Mouse (Mus musculus) testis, adult 2 months (tissue): ENCODE results near the gene Ank3. TPM values are rescaled to one million over a fixed set of nuclear protein-coding genes. Genes with fewer than 3 reads are reported as not detected.

ENCODE experiments used
- H3K27ac ChIP-seq: fragments of 200-500 bp; 2 replicates; pipeline ENCODE4 v1.5.1; 2012; ENCODE audit warnings: low read depth, low read length; ENCODE audit not compliant: control insufficient read depth, insufficient read depth
- H3K27me3 ChIP-seq: fragments of 200-500 bp; 2 replicates; pipeline ENCODE4 v1.6.1; 2012; ENCODE audit warnings: mild to moderate bottlenecking, low read length, moderate library complexity; ENCODE audit not compliant: control insufficient read depth, insufficient read depth
- H3K36me3 ChIP-seq: fragments of 200-500 bp; 2 replicates; pipeline ENCODE4 v1.6.1; 2012; ENCODE audit warnings: mild to moderate bottlenecking, low read length; ENCODE audit not compliant: control insufficient read depth, insufficient read depth
- H3K4me1 ChIP-seq: fragments of 200-500 bp; 2 replicates; pipeline ENCODE4 v1.6.1; 2012; ENCODE audit warnings: low read length; ENCODE audit not compliant: control insufficient read depth, insufficient read depth
- H3K4me3 ChIP-seq: fragments of 200-500 bp; 2 replicates; pipeline ENCODE4 v1.5.1; 2012; ENCODE audit warnings: low read depth, mild to moderate bottlenecking, low read length, moderate library complexity, mixed read lengths; ENCODE audit not compliant: control insufficient read depth
- CTCF ChIP-seq: fragments of 200-500 bp; IDR thresholded peaks from 2 replicates; pipeline ENCODE4 v1.5.1; 2012; ENCODE audit warnings: low read depth, mild to moderate bottlenecking, inconsistent platforms, low read length, moderate library complexity; ENCODE audit not compliant: control insufficient read depth, insufficient read depth, insufficient replicate concordance
- POLR2A ChIP-seq: fragments of 200-500 bp; IDR thresholded peaks from 2 replicates; pipeline ENCODE4 v1.6.1; 2012; ENCODE audit warnings: low read depth, mild to moderate bottlenecking, inconsistent platforms, low read length, moderate library complexity; ENCODE audit not compliant: control insufficient read depth
- polyA plus RNA-seq: library from polyadenylated mRNA; depleted of rRNA; stranded (reverse); fragments of >200 nt; gene quantifications from 2 replicates; pipeline ENCODE4 v1.2.3, GENCODE M21; 2012

Gene Ank3
- polyA plus RNA-seq, 1 experiment = 3.4 TPM

DNA sequence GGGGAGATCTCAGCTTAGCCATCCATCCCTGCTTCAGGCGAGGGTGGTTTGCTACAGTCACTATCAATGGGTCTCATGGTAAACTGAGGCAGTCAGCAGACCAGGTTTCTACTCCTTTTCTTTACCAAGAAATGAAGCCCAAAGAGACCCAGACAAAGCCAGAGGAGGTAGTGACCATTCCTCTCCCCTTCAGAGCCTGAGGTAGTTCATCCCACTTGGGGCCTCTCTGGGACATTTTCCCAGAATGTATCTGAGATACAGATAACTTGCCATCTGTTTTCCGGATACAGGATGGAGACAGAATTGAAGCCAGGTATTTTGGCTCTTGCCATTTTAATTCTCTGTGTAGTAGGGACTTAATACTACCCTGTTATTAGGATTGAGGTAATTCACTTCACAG lies 620.1 kb downstream of the Ank3 start:
- Histone ChIP-seq H3K36me3 (no peaks in the 10 kb centered on the region), H3K27me3 (no peaks in the 10 kb centered on the region), H3K27ac (no peak overlapping the region), H3K4me1 (no peaks in the 10 kb centered on the region), H3K4me3 (no peak overlapping the region)
- TF ChIP-seq CTCF = no peak
- no peak for TF ChIP-seq POLR2A

DNA sequence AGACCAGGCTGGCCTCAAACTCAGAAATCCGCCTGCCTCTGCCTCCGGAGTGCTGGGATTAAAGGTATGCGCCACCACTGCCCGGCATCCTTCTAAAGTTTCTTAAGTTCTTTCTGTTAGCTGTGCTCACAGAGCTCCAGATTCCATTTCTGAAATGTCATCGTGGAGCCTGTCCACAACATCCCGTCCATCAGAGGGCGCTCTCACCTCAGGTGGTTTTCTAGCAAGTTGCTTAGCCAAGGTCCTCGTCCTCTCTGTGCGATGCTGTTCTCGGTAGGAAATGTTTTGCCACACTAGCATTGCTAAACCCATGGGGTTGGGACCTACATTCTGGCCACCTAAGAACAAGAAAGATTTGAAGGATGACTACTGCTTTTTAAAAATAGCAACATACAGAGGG lies 623.1 kb downstream of the Ank3 start:
- Histone ChIP-seq H3K27me3 (no peaks in the 10 kb centered on the region), H3K27ac (no peak overlapping the region), H3K4me3 (no peak overlapping the region), H3K36me3 (no peaks in the 10 kb centered on the region), H3K4me1 (no peaks in the 10 kb centered on the region)
- TF ChIP-seq POLR2A = no peak
- TF ChIP-seq CTCF = peak; percentile 44; the same call in 1 of the 2 replicates

DNA sequence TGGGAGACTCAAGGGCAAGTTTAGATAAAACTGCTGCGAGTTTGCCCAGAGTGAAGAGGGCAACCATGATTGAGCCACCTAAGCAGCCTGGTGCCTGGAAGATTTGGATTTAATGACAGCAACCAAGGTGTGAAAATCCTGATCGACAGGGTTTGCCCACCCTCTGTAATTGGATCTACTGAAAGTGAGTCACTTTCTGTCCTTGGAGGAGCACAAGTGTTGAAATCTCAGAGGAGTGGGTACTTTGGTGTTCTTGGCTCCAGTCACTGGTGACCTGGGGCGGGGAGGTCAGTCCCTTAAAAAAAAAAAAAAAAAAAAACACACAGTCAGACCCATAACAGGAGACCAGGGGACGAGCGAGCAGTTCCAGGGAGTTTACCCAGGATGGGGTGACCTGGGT lies 624.0 kb downstream of the Ank3 start:
- Histone ChIP-seq H3K27me3 (no peaks in the 10 kb centered on the region), H3K36me3 (no peaks in the 10 kb centered on the region), H3K4me3 (no peak overlapping the region), H3K4me1 (no peaks in the 10 kb centered on the region), H3K27ac (no peak overlapping the region)
- TF ChIP-seq POLR2A (no peak), CTCF (no peak)

GRCm38 (mm10) chr10:70023861-70024260 lies 625.3 kb downstream of the Ank3 start:
- TF ChIP-seq CTCF = no peak
- TF ChIP-seq POLR2A = no peak
- no peaks in the 10 kb centered on the region for H3K27me3 ChIP-seq
- H3K4me3 ChIP-seq = no peak overlapping the region

GRCm38 (mm10) chr10:70031942-70032341 lies 633.4 kb downstream of the Ank3 start:
- Histone ChIP-seq H3K27me3 (no peaks in the 10 kb centered on the region), H3K4me3 (no peak overlapping the region), H3K27ac (no peak overlapping the region), H3K36me3 (no peaks in the 10 kb centered on the region), H3K4me1 (no peaks in the 10 kb centered on the region)
- no peak for TF ChIP-seq POLR2A

More at GRCm38 (mm10) chr10:70023861-70024260, 625.3 kb downstream of the Ank3 start:
- Histone ChIP-seq H3K4me1 (no peaks in the 10 kb centered on the region), H3K36me3 (no peaks in the 10 kb centered on the region), H3K27ac (no peak overlapping the region)

GRCm38 (mm10) chr10:70032982-70033381 lies 634.4 kb downstream of the Ank3 start:
- Histone ChIP-seq H3K36me3 (no peaks in the 10 kb centered on the region), H3K27ac (no peak overlapping the region)
- no peak for TF ChIP-seq POLR2A
- no peak for TF ChIP-seq CTCF

DNA sequence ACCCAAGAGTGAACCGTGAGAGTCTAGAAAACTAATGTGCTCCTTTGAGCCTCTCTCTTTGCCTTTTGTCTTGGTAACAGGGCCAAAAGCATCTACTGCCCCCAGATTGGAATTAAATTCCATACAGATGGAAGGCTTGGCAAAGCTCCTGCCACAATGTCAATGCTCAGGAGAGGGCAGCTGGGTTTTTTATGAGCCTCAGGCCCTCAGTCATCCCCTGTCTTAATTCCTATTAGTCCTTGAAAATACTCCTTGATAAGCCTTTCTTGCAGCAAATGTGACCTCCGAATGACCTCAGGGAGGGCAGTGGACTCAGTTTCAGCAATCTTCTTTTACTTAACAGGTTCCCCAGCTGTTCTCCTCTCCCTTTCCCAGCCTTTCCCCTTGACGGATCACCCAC lies 635.3 kb downstream of the Ank3 start:
- H3K4me1 ChIP-seq = no peaks in the 10 kb centered on the region
- no peak overlapping the region for H3K27ac ChIP-seq
- TF ChIP-seq CTCF = no peak
- no peak for TF ChIP-seq POLR2A
- H3K27me3 ChIP-seq = no peaks in the 10 kb centered on the region
- no peaks in the 10 kb centered on the region for H3K36me3 ChIP-seq
- H3K4me3 ChIP-seq = no peak overlapping the region

More at GRCm38 (mm10) chr10:70032982-70033381, 634.4 kb downstream of the Ank3 start:
- Histone ChIP-seq H3K27me3 (no peaks in the 10 kb centered on the region), H3K4me1 (no peaks in the 10 kb centered on the region), H3K4me3 (no peak overlapping the region)

DNA sequence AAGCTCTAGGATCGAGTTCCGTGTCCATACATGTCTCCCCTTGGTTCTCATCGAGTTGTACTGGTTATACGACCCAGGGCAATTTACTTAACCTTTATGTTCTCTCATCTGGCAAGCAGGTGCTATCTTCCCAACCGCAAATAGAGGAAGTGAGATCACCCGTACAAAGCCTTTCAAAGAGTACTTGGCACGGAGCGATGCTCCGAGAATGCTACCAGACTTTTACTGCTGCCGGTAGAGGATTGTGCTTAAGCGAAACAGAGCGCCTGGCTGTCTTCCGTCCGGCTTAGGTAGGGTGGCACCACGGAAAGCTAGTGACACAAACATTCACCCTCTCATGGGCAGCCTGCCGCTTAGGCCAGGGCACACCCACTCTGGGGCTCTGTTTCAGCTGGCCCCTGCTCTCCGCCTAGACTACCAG lies 641.3 kb downstream of the Ank3 start:
- Histone ChIP-seq H3K27me3 (no peaks in the 10 kb centered on the region), H3K4me3 (no peak overlapping the region), H3K36me3 (no peaks in the 10 kb centered on the region), H3K27ac (no peak overlapping the region), H3K4me1 (no peaks in the 10 kb centered on the region)
- TF ChIP-seq CTCF = no peak
- no peak for TF ChIP-seq POLR2A
